Mouse (Mus musculus): ENCODE results near the gene Btbd19. TPM values are rescaled to one million over a fixed set of nuclear protein-coding genes. Genes with fewer than 3 reads are reported as not detected.

Btbd19 gene
- polyA plus RNA-seq, 1 experiment from 2014 or later = 5.5 TPM

Small RNA genes within 50 kb of the gene (microRNA-seq; reads per million reads assigned to microRNA genes)
- not detected for gene Gm22398

Other genes starting within 250 kb of the Btbd19 start
- 0.59 and 0.68 TPM in 2 replicates for gene Zswim5, start 248.3 kb downstream of the Btbd19 start, polyA plus RNA-seq (2016; fragmentation: Nextera tagmentation; extraction: Ambion mirVana)
- 121 and 129 TPM in 2 replicates for gene Urod, start 131.3 kb downstream of the Btbd19 start, polyA plus RNA-seq (2016; fragmentation: Nextera tagmentation; extraction: Ambion mirVana)
- 7.9 and 9.6 TPM in 2 replicates for gene Hectd3, start 130.4 kb downstream of the Btbd19 start, polyA plus RNA-seq (2016; fragmentation: Nextera tagmentation; extraction: Ambion mirVana)
- 63.3 and 74.0 TPM in 2 replicates for gene Eif2b3, start 106.3 kb downstream of the Btbd19 start, polyA plus RNA-seq (2016; fragmentation: Nextera tagmentation; extraction: Ambion mirVana)
- gene Ptch2, start 29.6 kb downstream of the Btbd19 start, polyA plus RNA-seq (2016; fragmentation: Nextera tagmentation; extraction: Ambion mirVana) = 8.4 and 9.0 TPM in 2 replicates
- not detected in 2 replicates for gene Tctex1d4, start 1.1 kb upstream of the Btbd19 start, polyA plus RNA-seq (2016; fragmentation: Nextera tagmentation; extraction: Ambion mirVana)
- 2.5 and 3.5 TPM in 2 replicates for gene Plk3, start 8.2 kb upstream of the Btbd19 start, polyA plus RNA-seq (2016; fragmentation: Nextera tagmentation; extraction: Ambion mirVana)
- 842 and 1,039 TPM in 2 replicates for gene Rps8, start 30.5 kb upstream of the Btbd19 start, polyA plus RNA-seq (2016; fragmentation: Nextera tagmentation; extraction: Ambion mirVana)
- gene Kif2c, start 56.9 kb upstream of the Btbd19 start, polyA plus RNA-seq (2016; fragmentation: Nextera tagmentation; extraction: Ambion mirVana) = 116 and 124 TPM in 2 replicates
- gene Tmem53, start 126.2 kb upstream of the Btbd19 start, polyA plus RNA-seq (2016; fragmentation: Nextera tagmentation; extraction: Ambion mirVana) = 6.2 and 9.2 TPM in 2 replicates
- 0.09 and 0.25 TPM in 2 replicates for gene Armh1, start 126.4 kb upstream of the Btbd19 start, polyA plus RNA-seq (2016; fragmentation: Nextera tagmentation; extraction: Ambion mirVana)